Comparison of ENCODE assay signal across 16 mouse cellular contexts in genomic region chr16:44017707-44018106, GRCm38 (mm10). TPM values are rescaled to one million over a fixed set of nuclear protein-coding genes. Genes with fewer than 3 reads are reported as not detected.
DNase-seq lines count a peak whose midpoint lies in the region; ATAC-seq and TF ChIP-seq lines count a peak whose summit lies in the region.
"Had no signal": no experiment of that assay in that cellular context is flagged by ENCODE, and none has a peak within 500 bp of the region (broad histone marks: within the 10 kb centered on the region; RNA-seq: fewer than 3 reads in every experiment).

No protein-coding gene starts in this region.

- H3K27ac ChIP-seq in intestine, postnatal 0 days (ENCODE audit: low read depth, low read length) = no peak overlapping the region
- no peak overlapping the region for H3K27ac ChIP-seq in intestine, embryonic 15.5 days
- H3K27ac ChIP-seq in midbrain, embryonic 11.5 days (ENCODE audit: low read depth, low read length) = no peak overlapping the region
- no peak overlapping the region for H3K27ac ChIP-seq in midbrain, embryonic 15.5 days
- peak overlapping the region; percentile 87 for H3K27ac ChIP-seq in liver, postnatal 0 days (ENCODE audit: low read depth)
- H3K27ac ChIP-seq: embryonic facial prominence, embryonic 12.5 days; forebrain, embryonic 15.5 days; hindbrain, embryonic 13.5 days had no signal

- H3K9me3 ChIP-seq in intestine, postnatal 0 days (ENCODE audit: control insufficient read depth) = no peaks in the 10 kb centered on the region
- H3K9me3 ChIP-seq in intestine, embryonic 15.5 days = no peaks in the 10 kb centered on the region
- H3K9me3 ChIP-seq in midbrain, embryonic 11.5 days (ENCODE audit: control insufficient read depth, low read length) = no peaks in the 10 kb centered on the region
- H3K9me3 ChIP-seq in midbrain, embryonic 15.5 days = no peaks in the 10 kb centered on the region
- H3K9me3 ChIP-seq in liver, postnatal 0 days (ENCODE audit: low read length) = no peaks in the 10 kb centered on the region
- H3K9me3 ChIP-seq: embryonic facial prominence, embryonic 12.5 days; forebrain, embryonic 15.5 days; G1E; hindbrain, embryonic 13.5 days had no signal

- no peak overlapping the region for H3K9ac ChIP-seq in intestine, postnatal 0 days (ENCODE audit: low read depth, low read length)
- H3K9ac ChIP-seq in intestine, embryonic 15.5 days = no peak overlapping the region
- H3K9ac ChIP-seq in midbrain, embryonic 11.5 days (ENCODE audit: low read length) = no peak overlapping the region
- no peak overlapping the region for H3K9ac ChIP-seq in midbrain, embryonic 15.5 days
- no peak overlapping the region for H3K9ac ChIP-seq in liver, postnatal 0 days (replicated peaks)
- H3K9ac ChIP-seq: embryonic facial prominence, embryonic 12.5 days; forebrain, embryonic 15.5 days; hindbrain, embryonic 13.5 days had no signal

- WGBS in intestine, postnatal 0 days = 74% methylated on average over 4 of the region's 4 CpGs
- WGBS in intestine, embryonic 15.5 days = 74% methylated on average over 4 of the region's 4 CpGs
- WGBS in midbrain, embryonic 11.5 days = 91% methylated on average over 4 of the region's 4 CpGs
- 85% methylated on average over 4 of the region's 4 CpGs for WGBS in midbrain, embryonic 15.5 days
- 54% methylated on average over 4 of the region's 4 CpGs for WGBS in liver, postnatal 0 days (ENCODE audit: insufficient replicate concordance)

- no peak for TF ChIP-seq CTCF in intestine, postnatal 0 days (IDR thresholded peaks at IDR 0.05; ENCODE audit: low read depth)
- no peak for TF ChIP-seq CTCF in liver, postnatal 0 days (IDR thresholded peaks at IDR 0.05; ENCODE audit: low read depth)

- H3K4me3 ChIP-seq in intestine, postnatal 0 days (ENCODE audit: low read depth, low read length) = no peak overlapping the region
- H3K4me3 ChIP-seq in intestine, embryonic 15.5 days (replicated peaks) = no peak overlapping the region
- no peak overlapping the region for H3K4me3 ChIP-seq in midbrain, embryonic 11.5 days (ENCODE audit: low read depth, low read length)
- no peak overlapping the region for H3K4me3 ChIP-seq in midbrain, embryonic 15.5 days
- H3K4me3 ChIP-seq in liver, postnatal 0 days (ENCODE audit: low read depth, low read length) = no peak overlapping the region
- H3K4me3 ChIP-seq: embryonic facial prominence, embryonic 12.5 days; forebrain, embryonic 15.5 days; hindbrain, embryonic 13.5 days had no signal

- no peak overlapping the region for H3K4me2 ChIP-seq in intestine, postnatal 0 days (replicated peaks; ENCODE audit: low read depth)
- no peak overlapping the region for H3K4me2 ChIP-seq in intestine, embryonic 15.5 days (replicated peaks)
- no peak overlapping the region for H3K4me2 ChIP-seq in midbrain, embryonic 11.5 days
- H3K4me2 ChIP-seq in midbrain, embryonic 15.5 days = no peak overlapping the region
- H3K4me2 ChIP-seq in liver, postnatal 0 days (ENCODE audit: low read depth, low read length) = no peak overlapping the region
- H3K4me2 ChIP-seq: embryonic facial prominence, embryonic 12.5 days; forebrain, embryonic 15.5 days; hindbrain, embryonic 13.5 days had no signal

- peak; percentile 63 for ATAC-seq in intestine, postnatal 0 days
- no peak for ATAC-seq in intestine, embryonic 15.5 days
- ATAC-seq in midbrain, embryonic 11.5 days (ENCODE audit: low FRiP score) = no peak
- no peak for ATAC-seq in midbrain, embryonic 15.5 days (replicated peaks)
- peak; percentile 90 for ATAC-seq in liver, postnatal 0 days
- ATAC-seq: forebrain, embryonic 15.5 days had no signal

- no peaks in the 10 kb centered on the region for H3K4me1 ChIP-seq in intestine, postnatal 0 days (replicated peaks; ENCODE audit: control insufficient read depth, insufficient read depth, low read length)
- 0 out of 2 replicates have a peak, but pooled peaks cover 5% of the 10 kb centered on the region for H3K4me1 ChIP-seq in intestine, embryonic 15.5 days (replicated peaks)
- H3K4me1 ChIP-seq in midbrain, embryonic 11.5 days (ENCODE audit: control insufficient read depth, insufficient read depth, low read length) = no peaks in the 10 kb centered on the region
- no peaks in the 10 kb centered on the region for H3K4me1 ChIP-seq in midbrain, embryonic 15.5 days
- peaks cover 27% of the 10 kb centered on the region for H3K4me1 ChIP-seq in liver, postnatal 0 days (ENCODE audit: insufficient read depth)
- H3K4me1 ChIP-seq: embryonic facial prominence, embryonic 12.5 days; forebrain, embryonic 15.5 days; hindbrain, embryonic 13.5 days had no signal

- no peak for TF ChIP-seq EP300 in liver, postnatal 0 days (IDR thresholded peaks at IDR 0.05; ENCODE audit: low read depth)

- no peaks in the 10 kb centered on the region for H3K27me3 ChIP-seq in intestine, postnatal 0 days (replicated peaks; ENCODE audit: control insufficient read depth, insufficient read depth, low read length)
- no peaks in the 10 kb centered on the region for H3K27me3 ChIP-seq in intestine, embryonic 15.5 days (replicated peaks)
- H3K27me3 ChIP-seq in midbrain, embryonic 11.5 days (ENCODE audit: control insufficient read depth, insufficient read depth, low read length) = no peaks in the 10 kb centered on the region
- no peaks in the 10 kb centered on the region for H3K27me3 ChIP-seq in midbrain, embryonic 15.5 days (replicated peaks)
- H3K27me3 ChIP-seq in liver, postnatal 0 days (ENCODE audit: insufficient read depth, low read length) = no peaks in the 10 kb centered on the region
- H3K27me3 ChIP-seq: embryonic facial prominence, embryonic 12.5 days; forebrain, embryonic 15.5 days; hindbrain, embryonic 13.5 days had no signal

- H3K36me3 ChIP-seq in intestine, postnatal 0 days (ENCODE audit: control insufficient read depth, insufficient read depth) = no peaks in the 10 kb centered on the region
- no peaks in the 10 kb centered on the region for H3K36me3 ChIP-seq in intestine, embryonic 15.5 days
- H3K36me3 ChIP-seq in midbrain, embryonic 11.5 days (ENCODE audit: control insufficient read depth, insufficient read depth, low read length) = no peaks in the 10 kb centered on the region
- no peaks in the 10 kb centered on the region for H3K36me3 ChIP-seq in midbrain, embryonic 15.5 days (replicated peaks)
- H3K36me3 ChIP-seq in liver, postnatal 0 days (replicated peaks; ENCODE audit: insufficient read depth, low read length) = no peaks in the 10 kb centered on the region
- H3K36me3 ChIP-seq: embryonic facial prominence, embryonic 12.5 days; forebrain, embryonic 15.5 days; G1E; hindbrain, embryonic 13.5 days had no signal

- peak; percentile 41 for DNase-seq in midbrain, embryonic 11.5 days (ENCODE audit: low spot score, missing footprints)
- DNase-seq in liver, postnatal 0 days = peak; percentile 61
- DNase-seq in kidney, postnatal 36 days = no peak
- DNase-seq: adrenal gland, postnatal 10 days; cerebellum, adult 11 months; cerebellum, adult 9-10 months; cerebellum, postnatal 25 days; gastrocnemius, postnatal 36 days; heart, postnatal 10 days had no signal

RNA-seq across cellular contexts. Expression of gene Zdhhc23, which starts 38.1 kb away (rescaled TPM):
- polyA plus RNA-seq in intestine, postnatal 0 days (2015; fragmentation: Nextera tagmentation; extraction: Ambion mirVana) = 2.0 and 2.6 TPM in 2 replicates
- polyA plus RNA-seq in intestine, embryonic 15.5 days (2015; fragmentation: Nextera tagmentation; extraction: Ambion mirVana) = 2.1 and 2.7 TPM in 2 replicates
- polyA plus RNA-seq in midbrain, embryonic 11.5 days (2014; fragmentation: Nextera tagmentation; extraction: Ambion mirVana) = 0.20 and 0.46 TPM in 2 replicates
- 3.3 and 3.7 TPM in 2 replicates for polyA plus RNA-seq in midbrain, embryonic 15.5 days (2015; fragmentation: Nextera tagmentation; extraction: Ambion mirVana)
- 0.20 and 0.40 TPM in 2 replicates for polyA plus RNA-seq in liver, postnatal 0 days (2015; fragmentation: Nextera tagmentation; extraction: Ambion mirVana)

RNA-seq across cellular contexts. Expression of gene Gramd1c, which starts 45.4 kb away (rescaled TPM):
- polyA plus RNA-seq in intestine, postnatal 0 days (2015; fragmentation: Nextera tagmentation; extraction: Ambion mirVana) = 7.0 and 7.6 TPM in 2 replicates
- polyA plus RNA-seq in intestine, embryonic 15.5 days (2015; fragmentation: Nextera tagmentation; extraction: Ambion mirVana) = 6.8 and 8.4 TPM in 2 replicates
- polyA plus RNA-seq in midbrain, embryonic 11.5 days (2014; fragmentation: Nextera tagmentation; extraction: Ambion mirVana) = 2.2 and 2.3 TPM in 2 replicates
- polyA plus RNA-seq in midbrain, embryonic 15.5 days (2015; fragmentation: Nextera tagmentation; extraction: Ambion mirVana) = 2.5 and 3.0 TPM in 2 replicates
- 10.9 and 16.5 TPM in 2 replicates for polyA plus RNA-seq in liver, postnatal 0 days (2015; fragmentation: Nextera tagmentation; extraction: Ambion mirVana)

Comparison
In these comparisons a context has a peak if more than half of its experiments do, and no peak if none do; other contexts are left out.
1. ATAC-seq: peak in intestine, postnatal 0 days (single experiment) and liver, postnatal 0 days (single experiment); none in intestine, embryonic 15.5 days (single experiment), midbrain, embryonic 11.5 days (single experiment) and midbrain, embryonic 15.5 days (single experiment).
2. DNase-seq: peak in midbrain, embryonic 11.5 days (single experiment) and liver, postnatal 0 days (single experiment); none in kidney, postnatal 36 days (0 of 2).